Mouse (Mus musculus) CD4-positive naive resting alpha-beta T cell, adult 76 days (primary cell): Measurements from ENCODE around the gene Gm17693. TPM values are rescaled to one million over a fixed set of nuclear protein-coding genes. Genes with fewer than 3 reads are reported as not detected.

Experiments used
- total RNA-seq: library from RNA; stranded (reverse); gene quantifications from one replicate; pipeline ENCODE4 v1.2.4, GENCODE M21; 2023

Gm17693 gene
- total RNA-seq, result not detected

DNA sequence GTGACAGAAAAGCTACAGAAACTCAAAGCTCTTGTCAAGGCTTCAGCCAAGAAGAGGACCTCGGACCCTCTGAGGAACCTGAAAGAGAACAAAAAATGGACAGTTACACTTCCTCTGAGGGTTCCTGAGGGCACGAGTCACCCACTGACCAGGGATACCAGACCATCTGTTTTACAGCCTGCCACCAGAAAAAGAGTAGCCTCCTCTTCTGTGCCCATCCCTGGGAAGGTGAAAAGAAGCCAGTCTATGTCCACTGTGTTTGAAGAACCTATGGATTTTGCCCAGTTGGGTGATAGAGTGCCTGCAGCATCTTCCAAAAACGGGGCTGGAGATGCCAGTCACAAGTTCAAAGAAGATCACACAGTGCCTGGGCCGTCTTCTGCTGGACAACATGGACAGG lies at the start of gene Gm17693:
Gene Gm17693 (plus strand): TSS at position 301 of the 400 bp plus-strand sequence.

